Mouse (Mus musculus) ES-E14 (cell line): ENCODE measurements around the gene Chadl. TPM values are rescaled to one million over a fixed set of nuclear protein-coding genes. Genes with fewer than 3 reads are reported as not detected.

Source experiments
- DNase-seq: peaks from one replicate; pipeline ENCODE4 v3.0.0-alpha.2; 2013; ENCODE audit warnings: low read depth, low spot score
- H3K27ac ChIP-seq: 2 replicates; pipeline ENCODE4 v1.5.1; 2012; ENCODE audit warnings: low read depth, mild to moderate bottlenecking, low read length, moderate library complexity, mixed read lengths; ENCODE audit not compliant: poor library complexity, insufficient read depth, severe bottlenecking
- H3K36me3 ChIP-seq: 2 replicates; pipeline ENCODE4 v1.6.1; 2012; ENCODE audit warnings: mild to moderate bottlenecking, low read length, moderate library complexity, mixed read lengths; ENCODE audit not compliant: control insufficient read depth, poor library complexity, insufficient read depth, severe bottlenecking
- H3K4me1 ChIP-seq, 2 experiments: fragments of 150-350 bp in 1 of 2; sonication (generic) in 1 of 2; 2 replicates each; pipeline ENCODE4 v1.6.1; 2012; ENCODE audit warnings: low read length in 2 of 2, mild to moderate bottlenecking in 1 of 2, mixed read lengths in 1 of 2; ENCODE audit not compliant: control insufficient read depth in 2 of 2, insufficient read depth in 2 of 2, poor library complexity in 1 of 2
- H3K4me3 ChIP-seq, 2 experiments: fragments of 150-350 bp in 1 of 2; sonication (generic) in 1 of 2; 2 replicates each; pipeline ENCODE4 v1.5.1; 2012; ENCODE audit warnings: low read length in 2 of 2, low read depth in 1 of 2, mild to moderate bottlenecking in 1 of 2, mixed read lengths in 1 of 2; ENCODE audit not compliant: insufficient read depth in 1 of 2, poor library complexity in 1 of 2, severe bottlenecking in 1 of 2
- H3K9ac ChIP-seq: 2 replicates; pipeline ENCODE4 v1.6.1; 2012; ENCODE audit warnings: low read depth, mild to moderate bottlenecking, low read length, mixed read lengths; ENCODE audit not compliant: poor library complexity, insufficient read depth, severe bottlenecking
- H3K9me3 ChIP-seq: fragments of 150-350 bp; sonication (generic); 2 replicates; pipeline ENCODE4 v1.6.1; 2012; ENCODE audit warnings: low read depth, mild to moderate bottlenecking, low read length; ENCODE audit not compliant: control insufficient read depth, insufficient read depth
- CHD2 ChIP-seq: IDR thresholded peaks from 2 replicates; pipeline ENCODE4 v1.6.1; 2014; ENCODE audit warnings: mild to moderate bottlenecking, low read depth, low read length, inconsistent platforms
- HCFC1 ChIP-seq: IDR thresholded peaks from 2 replicates; pipeline ENCODE4 v1.6.1; 2012; ENCODE audit warnings: low read length, inconsistent platforms, borderline replicate concordance; ENCODE audit not compliant: insufficient read depth
- MAFK ChIP-seq: IDR thresholded peaks from 2 replicates; pipeline ENCODE4 v1.6.1; 2014; ENCODE audit warnings: mild to moderate bottlenecking, low read depth, low read length, inconsistent platforms; ENCODE audit not compliant: insufficient read depth
- ZC3H11A ChIP-seq: IDR thresholded peaks from 2 replicates; pipeline ENCODE4 v1.6.1; 2012; ENCODE audit warnings: low read depth, mild to moderate bottlenecking, inconsistent platforms, low read length, borderline replicate concordance
- ZNF384 ChIP-seq: IDR thresholded peaks from 2 replicates; pipeline ENCODE4 v1.6.1; 2012; ENCODE audit warnings: low read depth, low read length, inconsistent platforms
- in situ Hi-C, 2 experiments: fragments of 600-800 bp; cut with MboI; formaldehyde crosslinking; loops; one replicate each; pipeline ENCODE4 v1.15.1; 2025; ENCODE audit warnings: low sequenced_read_pairs in 2 of 2, inconsistent platforms in 1 of 2; ENCODE audit not compliant: unreplicated experiment in 2 of 2
- total RNA-seq: library from RNA; depleted of rRNA; stranded (reverse); fragments of 300-350 nt; gene quantifications from 2 replicates; pipeline ENCODE4 v1.2.3, GENCODE M21; 2012

Chadl gene
- total RNA-seq, 1 experiment = 0.98 TPM

GRCm38 (mm10) chr15:81718336-81719138, 21.4 kb upstream of the Chadl start:
- Histone ChIP-seq H3K27ac (no peak overlapping the region), H3K4me3 (no peak overlapping the region), H3K36me3 (peaks cover 86% of the 10 kb centered on the region), H3K9ac (no peak overlapping the region), H3K9me3 (no peaks in the 10 kb centered on the region), H3K4me1 (no peaks in the 10 kb centered on the region; a peak in 1 of 4 replicates)
- TF ChIP-seq ZNF384 (no peak), CHD2 (no peak), MAFK (no peak), ZC3H11A (no peak), HCFC1 (no peak)
- DNase-seq = no peak
- in situ Hi-C loops = no loop called here

- Histone ChIP-seq H3K9me3 (no peaks in the 10 kb centered on the region), H3K4me1 (peaks cover 0 to 5% of the 10 kb centered on the region in 2 experiments; a peak in 1 of 4 replicates), H3K4me3 (no peak overlapping the region), H3K27ac (no peak overlapping the region), H3K9ac (no peak overlapping the region), H3K36me3 (peaks cover 84% of the 10 kb centered on the region)
- DNase-seq = no peak
- TF ChIP-seq MAFK = no peak
- TF ChIP-seq HCFC1 = no peak
- TF ChIP-seq ZC3H11A = no peak
- no peak for TF ChIP-seq CHD2
- TF ChIP-seq ZNF384 = no peak
- in situ Hi-C loops = no loop called here
These were observed 16.7 kb upstream of the Chadl start for GRCm38 (mm10) chr15:81713742-81714141.

- Histone ChIP-seq H3K4me3 (no peak overlapping the region), H3K9me3 (no peaks in the 10 kb centered on the region), H3K4me1 (peaks cover 0 to 10% of the 10 kb centered on the region in 2 experiments; a peak in 1 of 4 replicates), H3K27ac (no peak overlapping the region), H3K9ac (no peak overlapping the region), H3K36me3 (peaks cover 71% of the 10 kb centered on the region)
- TF ChIP-seq HCFC1 = no peak
- no peak for TF ChIP-seq ZC3H11A
- no peak for TF ChIP-seq CHD2
- TF ChIP-seq ZNF384 = no peak
- TF ChIP-seq MAFK = no peak
- in situ Hi-C loops = no loop called here
- DNase-seq = no peak
These were observed 13.7 kb upstream of the Chadl start for GRCm38 (mm10) chr15:81710801-81711200.

GRCm38 (mm10) chr15:81709686-81710085, 12.6 kb upstream of the Chadl start:
- H3K36me3 ChIP-seq = peaks cover 74% of the 10 kb centered on the region
- in situ Hi-C loops = no loop called here

More at GRCm38 (mm10) chr15:81709686-81710085, 12.6 kb upstream of the Chadl start:
- Histone ChIP-seq H3K4me3 (no peak overlapping the region), H3K4me1 (peaks cover 0 to 19% of the 10 kb centered on the region in 2 experiments; a peak in 1 of 4 replicates), H3K9me3 (no peaks in the 10 kb centered on the region), H3K27ac (no peak overlapping the region), H3K9ac (no peak overlapping the region)
- no peak for DNase-seq
- no peak for TF ChIP-seq ZNF384
- no peak for TF ChIP-seq MAFK
- no peak for TF ChIP-seq HCFC1
- no peak for TF ChIP-seq ZC3H11A
- TF ChIP-seq CHD2 = no peak
